Mouse (Mus musculus): ENCODE results near the gene Dnttip2.

DNA sequence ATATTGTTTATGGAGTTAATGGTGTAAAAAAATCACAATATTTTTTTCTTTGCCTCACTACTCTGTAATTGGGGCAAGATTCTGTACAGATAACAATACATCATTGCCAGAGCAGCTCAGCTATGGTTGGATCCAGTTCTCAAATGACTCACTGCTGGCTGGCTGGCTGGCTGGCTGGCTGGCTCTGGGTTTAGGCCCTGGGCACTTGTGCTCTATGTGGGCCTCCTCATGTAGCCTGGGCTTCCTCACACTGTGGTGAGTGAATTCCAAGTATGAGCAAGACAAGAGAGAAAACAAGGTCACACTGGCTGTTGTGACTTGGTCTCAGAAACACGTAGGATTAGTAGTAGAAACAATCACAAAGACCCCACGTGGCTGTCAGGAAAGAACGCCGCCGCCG lies 43.2 kb downstream of the Dnttip2 start:
- no peak for TF ChIP-seq HCFC1 (IDR thresholded peaks at IDR 0.05; ENCODE audit: borderline replicate concordance, insufficient read depth, low read length)
- no peak for TF ChIP-seq CHD2 (IDR thresholded peaks at IDR 0.05; ENCODE audit: low read depth, low read length)
- TF ChIP-seq ZNF384 (IDR thresholded peaks at IDR 0.05; ENCODE audit: low read depth, low read length): no peak

Data from ES-E14 (cell line).